Mouse (Mus musculus) heart, postnatal 0 days (tissue): ENCODE data around the gene Dusp19.

Experiments
- CTCF ChIP-seq: IDR thresholded peaks from 2 replicates; pipeline ENCODE4 v1.5.1; 2016; ENCODE audit warnings: antibody characterized with exemption, control low read depth, low read depth
- EP300 ChIP-seq: IDR thresholded peaks from 2 replicates; pipeline ENCODE4 v1.6.1; 2016; ENCODE audit warnings: antibody characterized with exemption, low read depth

DNA sequence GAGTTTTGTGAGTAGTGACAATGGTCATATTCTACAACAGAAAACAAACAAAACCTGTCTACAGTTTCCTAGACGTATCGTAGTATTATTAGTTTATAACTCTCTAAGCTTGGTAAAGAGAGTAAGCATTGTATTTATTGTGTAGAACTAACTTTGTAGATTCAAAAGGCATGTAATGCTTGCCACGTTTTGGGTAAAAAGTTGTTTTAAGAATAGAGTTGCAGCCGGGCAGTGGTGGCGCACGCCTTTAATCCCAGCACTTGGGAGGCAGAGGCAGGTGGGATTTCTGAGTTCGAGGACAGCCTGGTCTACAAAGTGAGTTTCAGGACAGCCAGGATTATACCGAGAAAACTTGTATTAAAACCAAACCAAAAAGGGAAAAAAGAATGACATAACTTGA lies 22.6 kb downstream of the Dusp19 start:
- TF ChIP-seq CTCF: no peak
- no peak for TF ChIP-seq EP300
